Mouse (Mus musculus): ENCODE measurements at regions not wholly inside any gene's neighbourhood (a gene's known extent, or its start where the extent isn't known, plus 50 kb on each side); places are given as distances from the start of the nearest gene placed in this dataset.

- H3K4me3 ChIP-seq (ENCODE audit: insufficient read depth, low read length): no peak overlapping the region
- TF ChIP-seq CTCF (IDR thresholded peaks at IDR 0.05; ENCODE audit: borderline replicate concordance, insufficient read depth, low read length) (no peak), POLR2A (IDR thresholded peaks at IDR 0.05; ENCODE audit: low read depth, low read length) (no peak)
Observed at GRCm38 (mm10) chr1:55807028-55807427, 401.3 kb downstream of the Plcl1 start.

GRCm38 (mm10) chr1:55808724-55809519 lies 403.2 kb downstream of the Plcl1 start:
- Histone ChIP-seq H3K4me1 (ENCODE audit: control insufficient read depth, insufficient read depth, low read length) (peaks cover 2% of the 10 kb centered on the region), H3K4me3 (ENCODE audit: insufficient read depth, low read length) (no peak overlapping the region), H3K27ac (ENCODE audit: insufficient read depth, low read length) (no peak overlapping the region)
- TF ChIP-seq POLR2A (IDR thresholded peaks at IDR 0.05; ENCODE audit: low read depth, low read length): no peak
- TF ChIP-seq CTCF (IDR thresholded peaks at IDR 0.05; ENCODE audit: borderline replicate concordance, insufficient read depth, low read length): no peak

More at GRCm38 (mm10) chr1:55807028-55807427, 401.3 kb downstream of the Plcl1 start:
- Histone ChIP-seq H3K27ac (ENCODE audit: insufficient read depth, low read length) (no peak overlapping the region), H3K4me1 (ENCODE audit: control insufficient read depth, insufficient read depth, low read length) (no peaks in the 10 kb centered on the region; the same call in 1 of the 2 replicates)

GRCm38 (mm10) chr1:55812486-55812885 lies 406.8 kb downstream of the Plcl1 start:
- TF ChIP-seq CTCF (IDR thresholded peaks at IDR 0.05; ENCODE audit: borderline replicate concordance, insufficient read depth, low read length) (no peak), POLR2A (IDR thresholded peaks at IDR 0.05; ENCODE audit: low read depth, low read length) (no peak)
- H3K4me3 ChIP-seq (ENCODE audit: insufficient read depth, low read length): no peak overlapping the region
- peaks cover 2% of the 10 kb centered on the region; the same call in 1 of the 2 replicates for H3K4me1 ChIP-seq (ENCODE audit: control insufficient read depth, insufficient read depth, low read length)

GRCm38 (mm10) chr1:55820866-55821500 lies 415.3 kb downstream of the Plcl1 start:
- TF ChIP-seq POLR2A (IDR thresholded peaks at IDR 0.05; ENCODE audit: low read depth, low read length) (no peak), CTCF (IDR thresholded peaks at IDR 0.05; ENCODE audit: borderline replicate concordance, insufficient read depth, low read length) (no peak)
- no peak overlapping the region for H3K4me3 ChIP-seq (ENCODE audit: insufficient read depth, low read length)
- H3K27ac ChIP-seq (ENCODE audit: insufficient read depth, low read length): no peak overlapping the region
- H3K4me1 ChIP-seq (ENCODE audit: control insufficient read depth, insufficient read depth, low read length): no peaks in the 10 kb centered on the region

More at GRCm38 (mm10) chr1:55812486-55812885, 406.8 kb downstream of the Plcl1 start:
- H3K27ac ChIP-seq (ENCODE audit: insufficient read depth, low read length): no peak overlapping the region

GRCm38 (mm10) chr1:55822599-55822998 lies 416.9 kb downstream of the Plcl1 start:
- Histone ChIP-seq H3K4me1 (ENCODE audit: control insufficient read depth, insufficient read depth, low read length) (no peaks in the 10 kb centered on the region), H3K27ac (ENCODE audit: insufficient read depth, low read length) (no peak overlapping the region), H3K4me3 (ENCODE audit: insufficient read depth, low read length) (no peak overlapping the region)
- no peak for TF ChIP-seq POLR2A (IDR thresholded peaks at IDR 0.05; ENCODE audit: low read depth, low read length)
- TF ChIP-seq CTCF (IDR thresholded peaks at IDR 0.05; ENCODE audit: borderline replicate concordance, insufficient read depth, low read length): no peak

- TF ChIP-seq POLR2A (IDR thresholded peaks at IDR 0.05; ENCODE audit: low read depth, low read length) (no peak), CTCF (IDR thresholded peaks at IDR 0.05; ENCODE audit: borderline replicate concordance, insufficient read depth, low read length) (no peak)
- Histone ChIP-seq H3K4me1 (ENCODE audit: control insufficient read depth, insufficient read depth, low read length) (no peaks in the 10 kb centered on the region), H3K27ac (ENCODE audit: insufficient read depth, low read length) (no peak overlapping the region), H3K4me3 (ENCODE audit: insufficient read depth, low read length) (no peak overlapping the region)
Observed at GRCm38 (mm10) chr1:55827191-55827590, 421.5 kb downstream of the Plcl1 start.

GRCm38 (mm10) chr1:55835281-55835680 lies 429.6 kb downstream of the Plcl1 start:
- Histone ChIP-seq H3K4me3 (ENCODE audit: insufficient read depth, low read length) (no peak overlapping the region), H3K4me1 (ENCODE audit: control insufficient read depth, insufficient read depth, low read length) (no peaks in the 10 kb centered on the region), H3K27ac (ENCODE audit: insufficient read depth, low read length) (no peak overlapping the region)
- TF ChIP-seq CTCF (IDR thresholded peaks at IDR 0.05; ENCODE audit: borderline replicate concordance, insufficient read depth, low read length): no peak

GRCm38 (mm10) chr1:55836750-55837149 lies 431.0 kb downstream of the Plcl1 start:
- H3K4me3 ChIP-seq (ENCODE audit: insufficient read depth, low read length): no peak overlapping the region
- TF ChIP-seq POLR2A (IDR thresholded peaks at IDR 0.05; ENCODE audit: low read depth, low read length) (no peak), CTCF (IDR thresholded peaks at IDR 0.05; ENCODE audit: borderline replicate concordance, insufficient read depth, low read length) (no peak)
- no peaks in the 10 kb centered on the region for H3K4me1 ChIP-seq (ENCODE audit: control insufficient read depth, insufficient read depth, low read length)
- no peak overlapping the region for H3K27ac ChIP-seq (ENCODE audit: insufficient read depth, low read length)

GRCm38 (mm10) chr1:55837366-55837765 lies 431.6 kb downstream of the Plcl1 start:
- Histone ChIP-seq H3K27ac (ENCODE audit: insufficient read depth, low read length) (no peak overlapping the region), H3K4me1 (ENCODE audit: control insufficient read depth, insufficient read depth, low read length) (no peaks in the 10 kb centered on the region), H3K4me3 (ENCODE audit: insufficient read depth, low read length) (no peak overlapping the region)
- no peak for TF ChIP-seq POLR2A (IDR thresholded peaks at IDR 0.05; ENCODE audit: low read depth, low read length)
- TF ChIP-seq CTCF (IDR thresholded peaks at IDR 0.05; ENCODE audit: borderline replicate concordance, insufficient read depth, low read length): no peak

GRCm38 (mm10) chr1:55838168-55838567 lies 432.4 kb downstream of the Plcl1 start:
- TF ChIP-seq CTCF (IDR thresholded peaks at IDR 0.05; ENCODE audit: borderline replicate concordance, insufficient read depth, low read length): peak; percentile 51; the same call in 1 of the 2 replicates
- no peak for TF ChIP-seq POLR2A (IDR thresholded peaks at IDR 0.05; ENCODE audit: low read depth, low read length)
- H3K4me1 ChIP-seq (ENCODE audit: control insufficient read depth, insufficient read depth, low read length): no peaks in the 10 kb centered on the region
- H3K4me3 ChIP-seq (ENCODE audit: insufficient read depth, low read length): no peak overlapping the region
- H3K27ac ChIP-seq (ENCODE audit: insufficient read depth, low read length): no peak overlapping the region

Measured in embryonic fibroblast, embryonic 13.5 days (primary cell).